Mouse (Mus musculus): ENCODE measurements around the gene Vldlr.

Gene Vldlr

GRCm38 (mm10) chr19:27216318-27216717 is at the start of gene Vldlr:
Vldlr (plus strand) TSS chr19:27216484.
- in situ Hi-C loops (cut with MboI, MseI) = no loop called here

GRCm38 (mm10) chr19:27167601-27168319 is 48.5 kb upstream of the Vldlr start:
- in situ Hi-C loops (cut with MboI, MseI) = no loop called here

- in situ Hi-C loops (cut with MboI, MseI) = no loop called here
Measured at GRCm38 (mm10) chr19:27173836-27174235, 42.4 kb upstream of the Vldlr start.

GRCm38 (mm10) chr19:27175617-27176016 is 40.7 kb upstream of the Vldlr start:
- in situ Hi-C loops (cut with MboI, MseI) = no loop called here

GRCm38 (mm10) chr19:27176558-27176957 is 39.7 kb upstream of the Vldlr start:
- in situ Hi-C loops (cut with MboI, MseI) = no loop called here

- in situ Hi-C loops (cut with MboI, MseI) = no loop called here
Measured at GRCm38 (mm10) chr19:27178195-27178807, 38.0 kb upstream of the Vldlr start.

- in situ Hi-C loops (cut with MboI, MseI) = no loop called here
Measured at GRCm38 (mm10) chr19:27180351-27181122, 35.7 kb upstream of the Vldlr start.

GRCm38 (mm10) chr19:27183511-27183910 is 32.8 kb upstream of the Vldlr start:
- in situ Hi-C loops (cut with MboI, MseI) = no loop called here

- in situ Hi-C loops (cut with MboI, MseI) = loop anchor here in 1 of 2 experiments (5.0 kb wide), 1 partner anchor 1044 kb away; no protein-coding TSS in a partner anchor
Measured at GRCm38 (mm10) chr19:27203711-27204238, 12.5 kb upstream of the Vldlr start.

GRCm38 (mm10) chr19:27210991-27211390 is 5.3 kb upstream of the Vldlr start:
- in situ Hi-C loops (cut with MboI, MseI) = no loop called here

GRCm38 (mm10) chr19:27215596-27215995 is 688 bp upstream of the Vldlr start:
- in situ Hi-C loops (cut with MboI, MseI) = no loop called here

GRCm38 (mm10) chr19:27216767-27217403 is 601 bp downstream of the Vldlr start:
- in situ Hi-C loops (cut with MboI, MseI) = no loop called here

GRCm38 (mm10) chr19:27217404-27217940 is 1.2 kb downstream of the Vldlr start:
- in situ Hi-C loops (cut with MboI, MseI) = no loop called here

- in situ Hi-C loops (cut with MboI, MseI) = no loop called here
Measured at GRCm38 (mm10) chr19:27217941-27218411, 1.7 kb downstream of the Vldlr start.

GRCm38 (mm10) chr19:27218561-27219262 is 2.4 kb downstream of the Vldlr start:
- in situ Hi-C loops (cut with MboI, MseI) = no loop called here

GRCm38 (mm10) chr19:27219586-27219985 is 3.3 kb downstream of the Vldlr start:
- in situ Hi-C loops (cut with MboI, MseI) = no loop called here

- in situ Hi-C loops (cut with MboI, MseI) = loop anchor here in 1 of 2 experiments (10.0 kb wide), 1 partner anchor 248 kb away; no protein-coding TSS in a partner anchor
Measured at GRCm38 (mm10) chr19:27223046-27223445, 6.8 kb downstream of the Vldlr start.

- in situ Hi-C loops (cut with MboI, MseI) = loop anchor here in 1 of 2 experiments (10.0 kb wide), 1 partner anchor 250 kb away; no protein-coding TSS in a partner anchor
Measured at GRCm38 (mm10) chr19:27224356-27224755, 8.1 kb downstream of the Vldlr start.

- in situ Hi-C loops (cut with MboI, MseI) = loop anchor here in 1 of 2 experiments (5.0 to 10.0 kb wide), 2 partner anchors 101 to 252 kb away; no protein-coding TSS in a partner anchor
Measured at GRCm38 (mm10) chr19:27226626-27227025, 10.3 kb downstream of the Vldlr start.

GRCm38 (mm10) chr19:27227131-27227530 is 10.8 kb downstream of the Vldlr start:
- in situ Hi-C loops (cut with MboI, MseI) = loop anchor here in 1 of 2 experiments (5.0 to 10.0 kb wide), 2 partner anchors 100 to 252 kb away; no protein-coding TSS in a partner anchor

All from T-helper 17 cell (primary cell).